Mouse (Mus musculus) c-Kit-negative CD71-positive TER-119-positive erythroid progenitor cells, embryonic 14.5 days (primary cell): Measurements from ENCODE around the gene Bola1.
"Not testable (repeated sequence)": the region's sequence is repeated elsewhere in the genome, so short reads cannot be mapped to it uniquely, and the experiment has no call there.

Experiments used
- DNase-seq: peaks from one replicate; pipeline ENCODE4 v3.0.0-alpha.2; 2013; ENCODE audit warnings: low read depth, low spot score

The Bola1 gene

DNA sequence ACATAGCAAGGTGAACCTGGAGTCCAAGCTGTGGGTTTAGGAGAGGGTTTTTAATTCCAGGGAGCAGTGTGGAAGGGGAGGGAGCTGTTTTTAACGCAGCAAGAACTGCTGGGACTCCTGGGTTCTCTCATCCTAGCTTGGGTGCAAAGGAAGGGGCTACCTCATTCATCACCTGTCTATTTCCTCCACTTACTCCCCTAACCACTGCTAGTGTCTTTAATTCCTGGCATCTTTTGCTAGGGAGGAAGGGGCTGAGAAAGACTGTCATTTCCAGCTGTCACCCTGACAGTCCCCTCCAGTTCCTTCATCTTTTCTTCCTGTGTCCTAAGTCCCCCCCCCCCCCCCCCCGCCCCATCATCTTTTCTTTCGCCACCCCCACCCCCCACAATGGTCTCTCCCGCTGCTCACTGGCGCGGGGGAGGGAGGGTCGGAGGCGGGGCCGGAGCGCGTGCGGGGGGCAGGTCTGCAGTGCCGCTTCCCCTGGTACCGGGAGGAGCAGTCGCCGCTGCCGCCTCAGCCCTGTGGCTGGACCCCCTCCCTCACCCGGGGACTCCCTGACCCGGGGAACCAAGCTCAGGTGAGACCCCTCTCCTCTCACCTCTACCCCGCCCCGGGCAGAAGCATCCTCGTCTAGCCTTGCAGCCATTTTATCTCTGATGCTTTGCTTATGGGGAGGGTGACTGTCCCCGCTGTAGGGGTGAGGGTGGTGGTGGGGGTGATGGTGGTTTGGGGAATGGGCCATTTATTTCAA is 38.6 kb downstream of the Bola1 start, which contains the start of gene Sv2a:
Gene Sv2a (plus strand): TSS at position 425 of the 751 bp plus-strand sequence.
- no peak for DNase-seq

DNA sequence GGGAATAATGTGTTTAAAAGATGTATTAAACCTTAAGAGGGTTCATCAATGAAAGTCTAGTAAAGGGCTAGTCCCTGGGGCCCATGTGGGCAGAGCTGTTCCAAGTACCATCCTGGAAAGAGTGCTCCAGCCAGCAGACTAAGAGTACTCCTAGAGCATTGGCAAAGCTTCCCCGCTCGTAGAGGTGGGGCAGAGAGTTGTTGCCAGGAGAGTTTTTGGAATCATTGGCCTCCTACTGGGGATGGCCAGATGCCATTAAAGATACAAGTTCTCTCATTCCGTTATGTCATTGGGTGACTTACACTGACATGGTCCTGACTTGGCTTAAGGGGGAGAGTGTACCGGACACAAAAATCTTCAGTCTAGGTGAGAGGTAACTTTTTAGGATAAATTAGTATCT is 40.0 kb downstream of the Bola1 start:
- no peak for DNase-seq

DNA sequence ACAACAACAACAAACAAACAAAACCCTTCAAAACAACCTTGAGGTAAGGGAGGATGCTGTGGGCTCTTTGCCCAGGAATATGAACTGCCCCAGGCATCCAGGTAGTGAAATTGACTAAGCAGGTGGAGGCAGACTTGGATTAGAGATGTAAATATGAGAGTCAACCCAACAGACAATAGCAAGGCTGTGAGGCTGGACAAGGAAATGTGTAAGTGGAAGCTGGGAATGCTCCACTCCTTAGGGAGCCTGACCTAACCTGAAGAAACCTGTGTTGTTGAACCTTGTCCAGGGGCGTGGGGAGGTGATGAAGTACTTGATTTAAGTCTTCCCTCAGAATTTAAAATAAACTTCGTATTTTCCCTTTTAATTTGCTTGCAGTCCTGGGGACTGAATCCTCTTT is 40.6 kb downstream of the Bola1 start:
- no peak for DNase-seq

DNA sequence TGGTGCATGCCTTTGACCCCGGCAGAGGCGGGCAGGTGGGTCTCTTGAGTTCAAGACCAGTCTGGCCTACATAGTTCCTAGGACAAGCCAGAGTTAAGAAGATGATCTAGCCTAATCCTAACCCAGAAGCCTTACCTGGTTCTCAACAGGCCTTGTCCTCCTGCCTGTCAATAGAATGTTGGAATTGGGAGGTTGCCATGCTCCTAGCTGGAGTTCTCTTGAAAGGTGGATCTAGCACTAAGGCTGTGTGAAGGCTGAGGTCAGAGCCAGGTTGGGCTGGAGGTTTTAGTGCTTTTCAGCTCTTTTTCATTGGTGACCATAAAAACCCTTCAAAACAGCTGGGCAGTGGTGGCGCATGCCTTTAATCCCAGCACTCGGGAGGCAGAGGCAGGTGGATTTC is 41.1 kb downstream of the Bola1 start:
- no peak for DNase-seq

DNA sequence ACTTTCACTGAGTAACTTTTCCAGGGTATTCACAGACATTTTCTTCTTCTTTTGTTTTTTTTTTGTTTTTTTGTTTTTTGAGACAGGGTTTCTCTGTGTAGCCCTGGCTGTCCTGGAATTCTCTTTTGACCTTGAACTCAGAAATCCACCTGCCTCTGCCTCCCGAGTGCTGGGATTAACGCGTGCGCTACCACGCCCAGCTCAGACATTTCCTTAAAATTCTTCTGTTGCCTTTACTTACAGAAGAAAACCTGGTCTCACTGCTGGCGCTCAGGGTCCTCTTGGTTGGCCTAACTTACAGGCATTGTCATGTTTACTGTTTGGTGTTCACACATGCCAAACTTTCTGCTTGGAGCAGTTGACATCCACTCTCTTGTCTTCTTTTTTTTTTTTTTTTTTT is 44.3 kb downstream of the Bola1 start:
- no peak for DNase-seq

DNA sequence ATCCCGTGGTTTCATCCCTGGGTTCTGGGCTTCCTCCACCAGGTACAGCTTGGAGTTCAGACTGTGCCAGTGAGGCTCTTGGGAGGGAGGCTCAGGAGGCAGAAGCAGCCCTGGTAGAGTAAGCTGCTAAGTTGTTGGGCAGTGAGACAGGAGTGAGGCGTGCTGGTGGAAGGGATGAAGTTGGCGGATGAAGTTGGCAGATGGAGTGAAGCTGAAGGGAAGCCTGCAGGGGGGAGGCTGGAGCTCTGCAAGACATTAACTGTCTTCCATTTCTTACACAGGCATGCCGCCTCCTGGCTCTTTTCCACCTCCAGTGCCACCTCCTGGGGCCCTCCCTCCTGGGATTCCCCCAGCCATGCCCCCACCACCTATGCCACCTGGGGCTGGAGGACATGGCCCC is 45.5 kb downstream of the Bola1 start:
- DNase-seq = not testable (repeated sequence)

DNA sequence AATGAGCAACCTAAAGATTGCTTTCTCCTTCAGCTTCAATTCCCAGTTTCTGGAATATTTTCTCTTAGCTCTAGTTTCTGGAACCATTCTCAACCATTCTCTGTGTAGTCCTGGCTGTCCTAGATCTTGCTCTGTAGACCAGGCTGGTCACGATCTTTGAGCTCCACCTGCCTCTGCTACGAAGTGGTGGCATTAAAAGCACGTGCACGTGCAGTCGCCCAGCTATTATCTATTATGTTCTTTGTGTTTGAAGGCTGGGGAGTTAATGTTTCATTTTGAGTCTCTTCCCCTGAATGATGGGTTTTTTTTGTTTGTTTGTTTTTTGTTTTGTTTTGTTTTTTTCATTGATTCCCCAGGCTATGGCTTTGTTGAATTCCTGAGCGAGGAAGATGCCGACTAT is 46.3 kb downstream of the Bola1 start:
- DNase-seq = no peak

DNA sequence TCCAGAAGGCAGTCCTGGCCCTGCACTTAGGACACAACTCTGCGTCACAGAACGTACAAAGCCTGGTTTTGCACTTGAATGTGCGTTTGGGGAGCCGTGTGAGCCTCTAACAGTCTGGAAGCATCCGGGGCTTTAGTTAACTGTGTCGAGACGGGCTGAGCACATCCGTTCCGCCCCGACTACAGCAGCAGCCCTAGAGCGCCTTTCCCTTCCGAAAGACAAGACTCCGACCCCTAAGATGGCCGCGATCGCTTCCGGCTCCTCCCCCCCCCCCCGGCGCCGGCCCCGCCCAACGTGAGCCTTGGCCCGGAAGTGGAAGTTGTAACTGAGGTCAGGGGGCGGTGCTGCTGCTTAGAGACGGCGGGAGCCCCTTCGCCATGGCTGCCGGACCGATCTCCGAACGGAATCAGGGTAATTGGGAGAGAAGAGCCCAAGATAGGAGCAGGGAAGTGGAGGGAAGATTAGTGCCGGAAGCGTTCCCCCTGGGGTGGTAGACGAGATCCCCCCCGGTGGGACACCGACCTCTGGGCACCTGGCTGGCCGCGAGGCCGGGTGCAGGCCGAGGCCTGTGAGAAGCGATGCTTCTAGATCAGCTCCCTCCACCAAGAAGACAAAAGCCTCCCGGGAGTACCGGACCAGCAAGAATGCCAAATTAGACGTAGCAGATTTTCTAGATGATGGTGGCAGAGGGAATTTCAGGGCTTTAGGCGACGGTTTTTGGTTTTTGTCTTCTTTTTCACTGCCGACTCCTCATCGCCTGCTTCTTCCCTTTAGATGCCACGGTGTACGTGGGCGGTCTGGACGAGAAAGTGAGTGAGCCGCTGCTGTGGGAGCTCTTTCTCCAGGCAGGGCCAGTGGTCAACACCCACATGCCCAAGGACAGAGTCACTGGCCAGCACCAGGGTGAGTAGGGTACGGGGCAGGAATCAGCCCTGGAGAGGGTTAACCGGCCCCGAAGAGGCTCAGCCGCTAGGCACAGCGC is 47.0 kb downstream of the Bola1 start, which contains the start of gene Sf3b4:
Gene Sf3b4 (plus strand): TSS at position 136 of the 982 bp plus-strand sequence.
- DNase-seq = peak; percentile 78

DNA sequence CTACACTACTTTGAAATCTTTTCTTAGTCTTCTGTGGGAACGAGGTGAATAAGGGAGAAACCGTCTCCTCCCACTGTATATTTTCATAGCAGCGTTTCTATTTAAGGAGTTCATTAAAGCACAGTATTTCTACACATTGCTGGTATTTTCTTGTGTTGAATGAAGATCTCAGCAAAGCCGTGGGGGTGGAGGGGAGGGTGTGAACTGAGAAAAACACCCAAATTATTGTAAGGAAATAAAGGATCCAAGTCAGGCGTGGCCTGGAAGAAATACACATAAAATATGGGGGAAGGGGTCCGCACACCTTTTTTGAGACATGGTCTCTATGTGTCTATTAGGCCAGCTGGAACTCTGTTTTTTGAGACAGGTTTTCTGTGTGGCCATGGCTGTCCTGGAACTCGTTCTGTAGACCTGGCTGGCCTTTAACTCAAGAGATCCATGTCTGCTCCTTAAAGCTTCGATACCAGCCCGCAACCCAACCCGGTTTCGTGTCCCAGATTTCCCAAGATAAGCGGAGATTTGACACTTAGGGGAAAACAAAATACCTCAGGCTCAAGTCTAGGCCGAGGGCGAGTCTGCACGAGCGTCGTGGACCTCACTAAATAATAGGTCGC is 47.8 kb downstream of the Bola1 start:
- DNase-seq = peak; percentile 28

DNA sequence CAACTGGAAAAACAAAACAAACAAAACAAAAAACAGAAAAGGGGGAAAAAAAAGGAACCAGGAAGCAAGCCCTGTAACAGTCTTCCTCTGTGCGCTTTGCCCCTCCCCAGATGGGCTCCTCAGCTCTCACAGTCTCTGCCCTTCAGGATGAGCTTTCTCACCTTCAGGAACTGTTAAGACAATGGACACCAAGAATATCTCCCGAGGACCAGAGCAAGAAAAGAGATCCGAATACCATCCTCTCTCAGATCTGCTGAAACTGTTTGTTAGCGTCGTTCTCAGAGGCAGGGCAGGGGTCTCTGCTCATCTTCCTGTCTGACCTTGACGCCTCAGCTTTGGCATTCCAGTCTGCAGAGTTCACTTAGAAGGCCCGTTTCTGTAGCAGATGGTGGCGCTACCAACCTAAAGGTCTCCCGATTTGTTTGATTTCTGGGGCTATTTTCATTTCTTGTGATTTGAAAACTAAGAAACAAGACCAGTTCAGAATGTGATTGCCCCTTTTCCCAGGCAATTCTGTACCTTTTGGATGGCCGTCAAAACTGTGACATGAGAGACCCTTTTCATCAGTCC is 48.4 kb downstream of the Bola1 start:
- no peak for DNase-seq

DNA sequence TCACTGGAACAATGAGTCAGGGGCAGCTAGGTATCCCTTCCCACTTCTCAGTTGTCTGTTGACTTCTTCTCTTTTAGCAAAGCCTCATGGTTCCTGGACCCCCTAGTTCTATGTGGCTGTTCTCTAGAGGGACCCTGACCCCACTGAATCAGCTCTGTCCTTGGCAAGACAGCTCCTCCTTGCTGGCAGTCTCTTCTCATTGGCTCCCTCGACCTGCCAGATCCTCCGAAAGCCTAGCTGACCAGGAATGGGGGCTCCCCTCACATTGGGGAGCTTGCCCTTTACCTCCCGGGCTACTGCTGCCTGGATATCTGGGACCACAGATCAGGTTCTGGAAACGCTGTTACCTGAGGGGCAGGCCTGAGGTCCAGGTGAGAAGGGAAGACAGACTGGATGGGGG is 49.2 kb downstream of the Bola1 start:
- no peak for DNase-seq

DNA sequence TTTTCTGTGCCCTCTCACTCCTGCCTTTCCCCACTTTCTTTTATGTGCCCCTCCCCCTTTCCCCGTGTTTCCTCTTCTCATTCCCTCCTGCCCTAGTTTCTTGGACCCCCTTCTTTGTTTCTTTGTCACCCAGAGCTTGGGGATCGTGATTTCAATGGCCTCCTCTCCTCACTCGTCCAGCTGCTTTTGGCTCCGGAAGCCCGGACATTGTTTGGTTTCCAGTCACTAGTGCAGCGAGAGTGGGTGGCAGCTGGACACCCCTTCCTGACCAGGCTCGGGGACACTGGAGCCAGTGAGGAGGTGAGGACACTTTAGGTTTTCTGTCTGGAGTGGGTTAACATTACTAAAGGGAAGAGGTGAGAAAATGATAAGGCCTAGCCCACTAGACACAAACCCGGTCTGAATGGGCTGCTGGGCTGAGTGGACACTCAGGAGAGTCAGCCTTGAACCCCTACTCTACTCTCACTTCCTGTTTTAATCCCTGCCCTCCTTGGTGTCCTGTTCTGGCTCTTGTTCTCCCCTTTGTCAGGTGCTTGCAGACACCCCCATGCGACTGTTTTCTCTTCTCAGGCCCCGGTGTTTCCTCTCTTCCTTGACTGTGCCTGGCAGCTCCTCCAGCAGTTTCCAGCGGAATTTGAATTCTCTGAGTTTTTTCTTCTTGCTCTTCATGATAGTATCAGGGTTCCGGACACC is 50.9 kb downstream of the Bola1 start:
- DNase-seq = no peak

DNA sequence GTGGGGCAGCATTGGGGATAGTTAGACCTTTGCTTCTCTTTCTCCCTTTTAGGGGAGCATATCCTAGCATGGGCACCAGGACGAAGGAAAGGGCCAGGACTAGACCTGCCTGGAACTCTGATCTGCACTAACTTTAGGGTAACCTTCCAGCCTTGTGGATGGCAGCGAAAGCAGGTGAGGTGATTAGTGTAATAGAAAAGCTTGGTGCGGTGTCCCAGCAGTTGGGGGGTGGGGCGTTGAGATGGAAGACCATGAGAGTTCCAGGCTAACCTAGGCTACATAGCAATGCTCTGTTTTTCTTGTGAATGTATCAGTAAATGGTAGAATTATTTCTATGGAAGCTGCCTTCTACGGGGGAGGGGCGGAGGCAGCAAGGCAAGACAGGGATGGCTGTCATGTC is 56.5 kb downstream of the Bola1 start:
- no peak for DNase-seq

DNA sequence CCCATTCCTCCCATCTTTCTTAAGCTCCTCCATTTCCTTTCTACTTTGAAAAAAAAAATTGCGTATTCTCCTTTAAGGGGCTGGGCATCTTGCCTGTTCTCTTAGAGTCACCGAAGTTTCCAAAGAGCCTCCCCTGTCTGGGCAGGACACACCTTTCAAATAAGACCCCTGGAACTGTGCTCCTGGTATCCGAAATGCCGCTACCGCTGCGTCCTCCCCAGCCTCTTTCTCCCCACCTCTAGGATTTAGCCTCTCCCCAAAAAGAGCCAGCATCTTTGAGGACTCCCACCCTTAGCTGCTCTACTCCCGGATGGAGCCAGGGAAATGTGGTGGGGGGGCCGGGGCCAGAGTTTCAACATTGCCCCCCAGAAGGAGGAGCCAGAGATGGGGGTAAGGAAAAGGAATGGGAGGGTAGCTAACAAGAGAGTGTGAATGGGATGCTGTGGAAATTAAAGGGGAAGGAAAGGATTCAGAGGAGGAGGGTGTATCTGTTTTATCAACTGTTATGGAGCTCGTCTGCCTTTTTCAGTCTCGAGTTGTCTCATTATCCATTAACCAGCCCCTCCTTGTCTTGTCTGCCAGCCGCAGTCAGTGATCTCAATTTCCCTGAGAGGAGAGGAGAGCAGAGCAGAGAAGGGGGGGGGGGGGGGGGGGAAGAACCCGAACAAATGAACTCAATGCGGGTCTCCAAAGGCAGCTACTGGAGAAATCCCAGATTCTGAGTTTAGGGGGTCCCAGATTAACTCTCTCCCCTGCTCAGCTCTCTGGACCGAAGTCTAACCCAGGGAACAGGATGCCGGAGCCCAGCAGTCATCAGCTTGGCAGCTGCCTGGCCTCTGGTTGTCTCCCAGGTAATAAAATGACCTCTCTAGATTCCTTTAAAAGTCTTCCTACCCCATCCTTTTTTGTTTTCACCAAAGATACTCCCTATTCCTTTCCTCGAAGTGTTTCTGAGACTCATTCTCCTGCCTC is 57.4 kb downstream of the Bola1 start, which contains the start of gene Mtmr11:
Gene Mtmr11 (plus strand): TSS at position 136 of the 972 bp plus-strand sequence.
- no peak for DNase-seq

DNA sequence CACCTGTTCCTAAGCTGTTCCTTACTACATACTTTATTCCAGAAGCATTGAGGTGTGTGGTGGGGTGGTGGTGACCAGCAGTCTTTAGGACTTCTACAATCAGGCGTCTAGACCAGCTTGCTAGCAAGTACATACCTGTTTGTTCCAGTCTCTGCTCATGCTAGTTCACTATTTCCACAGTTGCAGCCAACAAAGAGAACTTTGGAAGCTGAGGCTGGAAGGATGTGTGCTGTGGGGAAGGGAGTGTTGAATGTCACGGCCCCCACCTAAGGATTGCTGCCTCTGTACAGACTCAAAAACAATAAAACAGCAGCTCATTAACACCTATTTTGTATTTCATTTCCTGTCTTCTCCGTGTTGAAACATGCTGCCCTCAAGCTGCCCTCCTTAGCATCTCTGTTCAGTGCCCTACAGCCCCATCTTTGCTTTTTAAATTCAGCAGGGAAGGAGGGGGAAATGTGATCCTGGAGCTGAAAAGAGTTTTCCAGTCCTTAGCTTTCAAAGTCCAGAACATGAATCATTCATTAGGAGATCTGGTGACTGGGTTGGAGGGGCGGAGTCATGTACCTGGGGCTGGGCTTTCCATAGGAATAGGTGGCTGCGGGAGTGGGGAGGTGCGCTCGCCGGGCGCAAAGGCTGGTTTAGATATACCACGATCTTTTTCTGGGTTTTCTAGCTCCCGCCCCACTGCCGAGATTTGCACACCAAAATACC is 58.5 kb downstream of the Bola1 start:
- no peak for DNase-seq

DNA sequence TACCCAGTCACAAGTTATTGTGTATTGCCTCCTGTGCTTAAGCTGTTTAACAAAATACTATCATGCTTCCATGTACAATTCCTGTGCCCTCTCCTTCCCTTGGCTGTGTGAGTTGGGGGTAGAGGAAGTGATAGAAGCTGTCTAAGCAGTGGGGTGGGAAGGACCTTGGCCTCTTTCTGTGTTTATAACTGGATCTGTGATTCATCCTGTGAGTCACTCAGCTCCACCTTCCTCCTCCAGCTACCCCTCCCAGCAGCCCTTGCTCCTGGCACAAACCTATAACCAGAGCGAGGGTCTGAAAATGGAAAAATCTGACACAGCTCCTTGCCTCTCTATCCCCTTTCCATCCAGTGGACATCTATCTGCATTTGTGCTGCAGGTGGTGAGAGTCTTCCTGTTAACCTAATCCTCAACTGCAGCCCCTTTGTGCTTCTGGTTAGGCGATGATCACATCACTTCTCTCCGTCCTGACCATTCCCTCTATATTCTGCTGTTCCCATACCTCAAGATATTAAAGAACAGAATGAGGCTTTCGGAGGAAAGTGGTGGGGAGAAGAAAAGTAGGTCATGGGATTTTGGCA is 59.2 kb downstream of the Bola1 start:
- no peak for DNase-seq

DNA sequence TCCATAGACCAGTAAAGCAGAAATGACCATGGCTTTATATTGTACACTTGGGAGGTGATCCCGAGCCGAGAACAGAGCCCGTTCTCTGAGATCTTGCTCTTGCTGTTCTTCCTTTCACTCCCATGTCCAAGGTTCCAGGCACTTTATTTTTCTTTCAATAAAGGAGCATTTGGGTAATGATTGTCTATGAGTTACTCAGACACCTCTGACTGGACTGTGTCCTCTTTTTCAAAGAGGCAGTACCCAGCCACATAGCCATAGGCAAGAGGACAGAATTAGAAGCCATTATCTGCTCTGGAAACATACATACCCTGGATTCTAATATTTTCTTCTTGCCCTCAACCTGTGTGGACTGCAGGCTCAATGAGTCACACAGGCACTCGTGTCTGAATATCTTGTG is 59.7 kb downstream of the Bola1 start:
- no peak for DNase-seq

DNA sequence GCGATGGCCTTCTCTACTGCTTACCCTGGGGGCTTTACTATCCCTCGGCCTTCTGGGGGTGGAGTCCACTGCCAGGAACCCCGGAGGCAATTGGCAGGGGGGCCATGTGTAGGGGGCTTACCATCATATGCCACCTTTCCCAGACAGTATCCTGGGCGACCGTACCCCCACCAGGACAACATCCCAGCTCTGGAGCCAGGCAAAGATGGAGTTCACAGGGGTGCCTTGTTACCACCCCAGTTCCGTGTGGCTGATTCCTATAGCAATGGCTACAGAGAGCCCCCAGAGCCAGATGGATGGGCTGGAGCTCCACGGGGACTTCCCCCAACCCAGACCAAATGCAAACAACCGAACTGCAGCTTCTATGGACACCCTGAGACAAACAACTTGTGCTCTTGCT is 64.0 kb downstream of the Bola1 start:
- DNase-seq = no peak

DNA sequence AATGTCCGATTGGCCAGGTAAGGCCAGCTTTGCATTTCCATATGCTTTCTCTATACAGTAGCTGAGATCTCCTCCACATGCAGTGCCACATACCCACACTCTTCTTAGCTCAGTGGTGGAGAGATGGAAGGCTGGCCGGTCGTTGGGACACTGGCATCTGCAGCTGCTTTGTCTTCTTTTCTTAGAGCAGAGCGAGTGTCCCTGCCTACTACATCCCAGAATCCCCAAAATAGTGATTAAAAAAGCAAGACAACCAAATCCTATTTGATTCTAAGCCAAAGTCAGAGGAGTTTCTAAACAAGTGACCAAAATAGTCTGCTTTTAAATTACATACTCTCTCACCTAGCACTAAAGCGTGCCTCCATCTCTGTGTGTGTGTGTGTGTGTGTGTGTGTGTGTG is 66.9 kb downstream of the Bola1 start:
- DNase-seq = no peak
